Mouse (Mus musculus): ENCODE measurements around the gene Spag5.

GRCm38 (mm10) chr11:78289146-78289763, 12.1 kb upstream of the Spag5 start:
- TF ChIP-seq CTCF (conservative IDR thresholded peaks at IDR 0.05; ENCODE audit: low read length), result no peak
- no peak for TF ChIP-seq POU5F1 (IDR thresholded peaks at IDR 0.05; ENCODE audit: borderline replicate concordance, low read length)
- TF ChIP-seq NANOG (IDR thresholded peaks at IDR 0.05; ENCODE audit: borderline replicate concordance, low read length), result no peak

All from E14TG2a.4 (cell line).